Mouse (Mus musculus) C2C12 (cell line): Measurements from ENCODE around the gene Prdx3. TPM values are rescaled to one million over a fixed set of nuclear protein-coding genes. Genes with fewer than 3 reads are reported as not detected.

Experiments used
- H3K27me3 ChIP-seq: one replicate; pipeline ENCODE4 v1.6.1; 2011; ENCODE audit not compliant: control insufficient read depth, insufficient read depth, insufficient read length
- H3K36me3 ChIP-seq: one replicate; pipeline ENCODE4 v1.6.1; 2011; ENCODE audit not compliant: control insufficient read depth, insufficient read depth
- H3K4me3 ChIP-seq: one replicate; pipeline ENCODE4 v1.5.1; 2011; ENCODE audit warnings: mild to moderate bottlenecking, control low read depth; ENCODE audit not compliant: poor library complexity, insufficient read depth, severe bottlenecking
- H3K79me2 ChIP-seq: one replicate; pipeline ENCODE4 v1.6.1; 2011; ENCODE audit not compliant: control insufficient read depth, insufficient read depth
- H3K79me3 ChIP-seq: one replicate; pipeline ENCODE4 v1.6.1; 2011; ENCODE audit warnings: low read depth, control low read depth
- H3ac ChIP-seq: one replicate; pipeline ENCODE3; 2011; ENCODE audit warnings: low read depth; ENCODE audit not compliant: control insufficient read depth, insufficient read length
- CEBPB ChIP-seq: IDR thresholded peaks from one replicate; pipeline ENCODE4 v1.6.1; 2011; ENCODE audit warnings: low read depth, mild to moderate bottlenecking, control low read depth, moderate library complexity
- CTCF ChIP-seq: IDR thresholded peaks from one replicate; pipeline ENCODE4 v1.5.1; 2011; ENCODE audit not compliant: control insufficient read depth, insufficient read depth, insufficient read length
- FOSL1 ChIP-seq: IDR thresholded peaks from one replicate; pipeline ENCODE4 v1.8.0; 2011; ENCODE audit warnings: mild to moderate bottlenecking, low read length; ENCODE audit not compliant: poor library complexity, insufficient read depth, severe bottlenecking
- MAX ChIP-seq: IDR thresholded peaks from one replicate; pipeline ENCODE4 v1.6.1; 2011; ENCODE audit warnings: mild to moderate bottlenecking, control low read depth
- MYOD1 ChIP-seq: IDR thresholded peaks from one replicate; pipeline ENCODE4 v1.6.1; 2011; ENCODE audit warnings: low read depth; ENCODE audit not compliant: control insufficient read depth, insufficient read length
- MYOG ChIP-seq: IDR thresholded peaks from one replicate; pipeline ENCODE4 v1.6.1; 2011; ENCODE audit not compliant: control insufficient read depth, insufficient read length; ENCODE audit errors: extremely low read depth
- USF1 ChIP-seq: IDR thresholded peaks from one replicate; pipeline ENCODE4 v1.6.1; 2011; ENCODE audit warnings: low read depth, mild to moderate bottlenecking, control low read depth, moderate library complexity
- polyA plus RNA-seq: library from polyadenylated mRNA; unstranded; fragments of >200 nt; fragmentation: generic; extraction: Trizol; gene quantifications from one replicate; pipeline ENCODE4 v1.2.1, GENCODE M21; 2012; ENCODE audit warnings: missing spikeins

Gene Prdx3
- polyA plus RNA-seq, 1 experiment = 83.1 TPM

- Histone ChIP-seq H3ac (no peak overlapping the region), H3K79me2 (no peaks in the 10 kb centered on the region), H3K36me3 (no peaks in the 10 kb centered on the region), H3K4me3 (no peak overlapping the region), H3K27me3 (no peaks in the 10 kb centered on the region), H3K79me3 (no peaks in the 10 kb centered on the region)
- TF ChIP-seq USF1 (no peak), CEBPB (no peak), MAX (no peak), MYOD1 (no peak), FOSL1 (no peak), CTCF (no peak), MYOG (no peak)
These were observed 35.9 kb upstream of the Prdx3 start for GRCm38 (mm10) chr19:60910304-60910703.

DNA sequence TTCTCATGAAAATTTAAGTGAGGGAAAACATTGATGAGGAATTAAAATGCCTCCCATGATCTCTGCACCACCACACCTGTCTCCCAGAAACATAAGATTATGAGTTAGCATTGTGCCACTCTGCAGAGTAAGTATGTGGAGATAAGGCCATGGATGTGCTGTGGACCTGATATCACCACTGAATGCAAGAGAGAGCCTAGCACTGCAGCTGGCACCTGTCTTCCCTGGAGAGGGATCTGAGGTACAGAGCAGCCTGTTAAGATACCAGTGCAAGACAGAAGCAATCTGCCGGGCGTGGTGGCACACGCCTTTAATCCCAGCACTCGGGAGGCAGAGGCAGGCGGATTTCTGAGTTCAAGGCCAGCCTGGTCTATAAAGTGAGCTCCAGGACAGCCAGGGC lies 31.1 kb upstream of the Prdx3 start:
- TF ChIP-seq MAX = no peak
- no peak for TF ChIP-seq MYOD1
- TF ChIP-seq USF1 = no peak
- TF ChIP-seq FOSL1 = no peak
- TF ChIP-seq MYOG = no peak
- no peak for TF ChIP-seq CTCF
- no peak for TF ChIP-seq CEBPB
- Histone ChIP-seq H3K36me3 (no peaks in the 10 kb centered on the region), H3K79me3 (peaks cover 2% of the 10 kb centered on the region), H3K27me3 (no peaks in the 10 kb centered on the region), H3K4me3 (no peak overlapping the region), H3ac (no peak overlapping the region), H3K79me2 (no peaks in the 10 kb centered on the region)

DNA sequence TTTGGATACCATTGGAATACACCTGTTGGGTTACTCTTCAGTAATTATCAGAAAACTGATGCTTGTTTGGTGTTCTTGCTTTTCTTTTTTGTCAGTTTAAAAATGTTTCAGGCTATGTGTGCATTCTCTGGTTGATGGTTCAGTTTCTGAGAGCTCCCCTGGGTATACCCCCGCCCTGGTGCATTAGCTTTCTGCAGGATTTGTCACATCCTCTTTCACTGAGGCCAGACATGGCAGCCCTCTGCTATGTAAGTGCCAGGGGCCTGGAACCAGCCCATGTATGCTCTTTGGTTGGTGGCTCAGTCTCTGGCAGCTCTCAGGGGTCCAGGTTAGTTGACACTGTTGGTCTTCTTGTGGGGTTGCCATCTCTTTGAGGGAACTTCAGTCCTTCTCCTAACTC lies 29.6 kb upstream of the Prdx3 start:
- Histone ChIP-seq H3K27me3 (no peaks in the 10 kb centered on the region), H3K4me3 (no peak overlapping the region), H3ac (no peak overlapping the region), H3K79me3 (peaks cover 2% of the 10 kb centered on the region), H3K36me3 (no peaks in the 10 kb centered on the region), H3K79me2 (no peaks in the 10 kb centered on the region)
- TF ChIP-seq USF1 (no peak), MYOD1 (no peak), MYOG (no peak), MAX (no peak), CTCF (no peak), FOSL1 (no peak)

GRCm38 (mm10) chr19:60903139-60903538 lies 28.8 kb upstream of the Prdx3 start:
- H3ac ChIP-seq = no peak overlapping the region
- H3K36me3 ChIP-seq = no peaks in the 10 kb centered on the region
- H3K27me3 ChIP-seq = no peaks in the 10 kb centered on the region
- H3K4me3 ChIP-seq = no peak overlapping the region
- peaks cover 2% of the 10 kb centered on the region for H3K79me3 ChIP-seq
- TF ChIP-seq MYOD1 = no peak
- TF ChIP-seq USF1 = no peak
- TF ChIP-seq CEBPB = no peak
- TF ChIP-seq MAX = no peak
- H3K79me2 ChIP-seq = no peaks in the 10 kb centered on the region

GRCm38 (mm10) chr19:60895251-60895880 lies 21.0 kb upstream of the Prdx3 start:
- no peak overlapping the region for H3K4me3 ChIP-seq
- H3ac ChIP-seq = no peak overlapping the region
- no peaks in the 10 kb centered on the region for H3K79me2 ChIP-seq
- no peaks in the 10 kb centered on the region for H3K36me3 ChIP-seq
- H3K27me3 ChIP-seq = no peaks in the 10 kb centered on the region
- TF ChIP-seq CEBPB (no peak), USF1 (no peak), MAX (no peak), MYOD1 (no peak), MYOG (no peak), FOSL1 (no peak), CTCF (no peak)
- H3K79me3 ChIP-seq = no peaks in the 10 kb centered on the region
